ENCODE assay signal across 9 mouse cellular contexts in genomic region chr7:19357381-19358375, GRCm38 (mm10). TPM values are rescaled to one million over a fixed set of nuclear protein-coding genes. Genes with fewer than 3 reads are reported as not detected.
A peak's percentile ranks its signal among the peaks of the same experiment; 100 is the strongest.
DNase-seq lines count a peak whose midpoint lies in the region; ATAC-seq and TF ChIP-seq lines count a peak whose summit lies in the region.
"Had no signal": no experiment of that assay in that cellular context is flagged by ENCODE, and none has a peak within 500 bp of the region (broad histone marks: within the 10 kb centered on the region; RNA-seq: fewer than 3 reads in every experiment).

No protein-coding gene starts in this region.

- H3K4me2 ChIP-seq in heart, embryonic 13.5 days: peak overlapping the region; percentile 99
- peak overlapping the region; percentile 98 for H3K4me2 ChIP-seq in intestine, embryonic 14.5 days (ENCODE audit: low read length)
- H3K4me2 ChIP-seq in midbrain, embryonic 15.5 days: peak overlapping the region; percentile 96; the same call in 1 of the 2 replicates

- TF ChIP-seq CTCF in cortical plate, adult 2 months (IDR thresholded peaks at IDR 0.05; ENCODE audit: extremely low read depth, insufficient read depth, low read length): no peak

- no peaks in the 10 kb centered on the region for H3K27me3 ChIP-seq in heart, embryonic 13.5 days (replicated peaks)
- H3K27me3 ChIP-seq in intestine, embryonic 14.5 days (replicated peaks; ENCODE audit: control insufficient read depth, insufficient read depth, low read length): no peaks in the 10 kb centered on the region
- peaks cover 5% of the 10 kb centered on the region; the same call in 1 of the 2 replicates for H3K27me3 ChIP-seq in midbrain, embryonic 15.5 days (replicated peaks)

- WGBS in heart, embryonic 13.5 days: 88% methylated on average over 25 of the region's 25 CpGs
- WGBS in intestine, embryonic 14.5 days: 89% methylated on average over 25 of the region's 25 CpGs
- 90% methylated on average over 25 of the region's 25 CpGs for WGBS in midbrain, embryonic 15.5 days

- ATAC-seq in heart, embryonic 13.5 days (ENCODE audit: extremely low read depth, insufficient number of reproducible peaks, low FRiP score, low TSS enrichment): no peak
- no peak for ATAC-seq in intestine, embryonic 14.5 days (replicated peaks; ENCODE audit: low FRiP score, low TSS enrichment, low read depth)
- ATAC-seq in midbrain, embryonic 15.5 days (replicated peaks): no peak
- ATAC-seq: lung, postnatal 0 days had no signal

- H3K4me1 ChIP-seq in heart, embryonic 13.5 days: peaks cover 30% of the 10 kb centered on the region
- H3K4me1 ChIP-seq in cortical plate, adult 2 months (ENCODE audit: control insufficient read depth, insufficient read depth, low read length): no peaks in the 10 kb centered on the region
- peaks cover 22% of the 10 kb centered on the region for H3K4me1 ChIP-seq in intestine, embryonic 14.5 days (replicated peaks; ENCODE audit: control insufficient read depth, insufficient read depth, low read length)
- peaks cover 34% of the 10 kb centered on the region for H3K4me1 ChIP-seq in midbrain, embryonic 15.5 days

- intact Hi-C loops in heart, postnatal 36 days (cut with DNase I): loop anchor here (5.0 kb wide), 1 partner anchor 120 kb away; no protein-coding TSS in a partner anchor

- no peak for DNase-seq in heart, postnatal 36 days
- DNase-seq in intestine, embryonic 14.5 days (ENCODE audit: low spot score): no peak
- DNase-seq in adrenal gland, adult 18-20 months (ENCODE audit: low spot score in 2 of 2): no peak
- DNase-seq in adrenal gland, postnatal 4 days (ENCODE audit: low spot score in 2 of 2): no peak
- no peak for DNase-seq in layer of hippocampus, postnatal 36 days

- no peak for TF ChIP-seq POLR2A in cortical plate, adult 2 months (IDR thresholded peaks at IDR 0.05; ENCODE audit: extremely low read depth, insufficient read depth, low read length)

- H3K9ac ChIP-seq in heart, embryonic 13.5 days: peak overlapping the region; percentile 89
- peak overlapping the region; percentile 16; the same call in 1 of the 2 replicates for H3K9ac ChIP-seq in intestine, embryonic 14.5 days (ENCODE audit: low read length)
- no peak overlapping the region; the same call in 1 of the 2 replicates for H3K9ac ChIP-seq in midbrain, embryonic 15.5 days

- H3K36me3 ChIP-seq in heart, embryonic 13.5 days: peaks cover 51% of the 10 kb centered on the region
- peaks cover 45% of the 10 kb centered on the region for H3K36me3 ChIP-seq in intestine, embryonic 14.5 days (ENCODE audit: control insufficient read depth, insufficient read depth, low read length)
- peaks cover 17% of the 10 kb centered on the region; the same call in 1 of the 2 replicates for H3K36me3 ChIP-seq in midbrain, embryonic 15.5 days (replicated peaks)

- H3K4me3 ChIP-seq in heart, embryonic 13.5 days: peak overlapping the region; percentile 62
- peak overlapping the region; percentile 47; the same call in 1 of the 2 replicates for H3K4me3 ChIP-seq in cortical plate, adult 2 months (ENCODE audit: insufficient read depth, low read length)
- peak overlapping the region; percentile 71 for H3K4me3 ChIP-seq in intestine, embryonic 14.5 days (ENCODE audit: low read depth, low read length)
- H3K4me3 ChIP-seq in midbrain, embryonic 15.5 days: 0 out of 2 replicates have a peak overlapping the region, but pooled peaks have one; percentile 0

- H3K9me3 ChIP-seq in heart, embryonic 13.5 days: no peaks in the 10 kb centered on the region
- no peaks in the 10 kb centered on the region for H3K9me3 ChIP-seq in intestine, embryonic 14.5 days (ENCODE audit: control insufficient read depth, low read length)
- H3K9me3 ChIP-seq in midbrain, embryonic 15.5 days: no peaks in the 10 kb centered on the region

- no peak overlapping the region for H3K27ac ChIP-seq in heart, embryonic 13.5 days (replicated peaks)
- H3K27ac ChIP-seq in cortical plate, adult 2 months (ENCODE audit: insufficient read depth, low read length): no peak overlapping the region
- no peak overlapping the region for H3K27ac ChIP-seq in intestine, embryonic 14.5 days (ENCODE audit: low read depth)
- H3K27ac ChIP-seq in midbrain, embryonic 15.5 days: no peak overlapping the region

RNA-seq across cellular contexts. Expression of gene Cd3eap, which starts 1.6 kb away (rescaled TPM):
- 17.4 and 19.8 TPM in 2 replicates for polyA plus RNA-seq in heart, embryonic 13.5 days (2015; fragmentation: Nextera tagmentation; extraction: Ambion mirVana)
- total RNA-seq in heart, postnatal 36 days (2021): 10 to 100 TPM; 10.4 to 11.2 TPM
- polyA plus RNA-seq in cortical plate, adult 2 months (2012; rRNA removed): 14.4 and 14.6 TPM in 2 replicates
- polyA plus RNA-seq in intestine, embryonic 14.5 days (2014; fragmentation: Nextera tagmentation; extraction: Ambion mirVana): 23.9 and 25.8 TPM in 2 replicates
- 22.0 and 25.1 TPM in 2 replicates for polyA plus RNA-seq in midbrain, embryonic 15.5 days (2015; fragmentation: Nextera tagmentation; extraction: Ambion mirVana)
- 10 to 100 TPM; 13.3 to 13.7 TPM for total RNA-seq in adrenal gland, adult 18-20 months (2021)
- 10 to 100 TPM; 14.1 to 16.1 TPM for total RNA-seq in adrenal gland, postnatal 4 days (2021)
- total RNA-seq in layer of hippocampus, postnatal 36 days (2021): 10 to 100 TPM; 17.6 to 19.4 TPM

RNA-seq across cellular contexts. Expression of gene Ppp1r13l, which starts 1.9 kb away (rescaled TPM):
- polyA plus RNA-seq in heart, embryonic 13.5 days (2015; fragmentation: Nextera tagmentation; extraction: Ambion mirVana): 12.8 and 13.0 TPM in 2 replicates
- total RNA-seq in heart, postnatal 36 days (2021): 10 to 100 TPM; 35.8 to 44.2 TPM
- polyA plus RNA-seq in cortical plate, adult 2 months (2012; rRNA removed): 5.0 and 5.4 TPM in 2 replicates
- polyA plus RNA-seq in intestine, embryonic 14.5 days (2014; fragmentation: Nextera tagmentation; extraction: Ambion mirVana): 4.4 and 4.9 TPM in 2 replicates
- 2.1 and 2.5 TPM in 2 replicates for polyA plus RNA-seq in midbrain, embryonic 15.5 days (2015; fragmentation: Nextera tagmentation; extraction: Ambion mirVana)
- total RNA-seq in adrenal gland, adult 18-20 months (2021): 1 to 10 TPM; 5.9 to 6.7 TPM
- total RNA-seq in adrenal gland, postnatal 4 days (2021): 1 to 10 TPM; 9.1 to 9.6 TPM
- total RNA-seq in layer of hippocampus, postnatal 36 days (2021): 1 to 10 TPM; 6.0 to 7.0 TPM

RNA-seq across cellular contexts. Expression of gene Ercc1, which starts 13.1 kb away (rescaled TPM):
- polyA plus RNA-seq in heart, embryonic 13.5 days (2015; fragmentation: Nextera tagmentation; extraction: Ambion mirVana): 62.6 and 62.7 TPM in 2 replicates
- total RNA-seq in heart, postnatal 36 days (2021): 10 to 100 TPM; 43.4 to 48.0 TPM
- polyA plus RNA-seq in cortical plate, adult 2 months (2012; rRNA removed): 53.8 and 59.1 TPM in 2 replicates
- polyA plus RNA-seq in intestine, embryonic 14.5 days (2014; fragmentation: Nextera tagmentation; extraction: Ambion mirVana): 71.8 and 82.9 TPM in 2 replicates
- 80.2 and 83.3 TPM in 2 replicates for polyA plus RNA-seq in midbrain, embryonic 15.5 days (2015; fragmentation: Nextera tagmentation; extraction: Ambion mirVana)
- 10 to 100 TPM; 31.2 to 41.0 TPM for total RNA-seq in adrenal gland, adult 18-20 months (2021)
- total RNA-seq in adrenal gland, postnatal 4 days (2021): 10 to 100 TPM; 38.6 to 45.2 TPM
- total RNA-seq in layer of hippocampus, postnatal 36 days (2021): 10 to 100 TPM; 44.4 to 53.4 TPM

RNA-seq across cellular contexts. Expression of gene Ercc2, which starts 24.1 kb away (rescaled TPM):
- 11.8 and 12.2 TPM in 2 replicates for polyA plus RNA-seq in heart, embryonic 13.5 days (2015; fragmentation: Nextera tagmentation; extraction: Ambion mirVana)
- 10 to 100 TPM; 11.8 to 12.0 TPM for total RNA-seq in heart, postnatal 36 days (2021)
- polyA plus RNA-seq in cortical plate, adult 2 months (2012; rRNA removed): 41.4 and 48.3 TPM in 2 replicates
- 11.3 and 13.3 TPM in 2 replicates for polyA plus RNA-seq in intestine, embryonic 14.5 days (2014; fragmentation: Nextera tagmentation; extraction: Ambion mirVana)
- polyA plus RNA-seq in midbrain, embryonic 15.5 days (2015; fragmentation: Nextera tagmentation; extraction: Ambion mirVana): 29.7 and 33.0 TPM in 2 replicates
- total RNA-seq in adrenal gland, adult 18-20 months (2021): 10 to 100 TPM; 27.1 to 30.9 TPM
- total RNA-seq in adrenal gland, postnatal 4 days (2021): 10 to 100 TPM; 39.6 to 41.6 TPM
- 10 to 100 TPM; 36.2 to 37.1 TPM for total RNA-seq in layer of hippocampus, postnatal 36 days (2021)

RNA-seq across cellular contexts. Expression of gene Klc3, which starts 46.2 kb away (rescaled TPM):
- 4.8 and 5.5 TPM in 2 replicates for polyA plus RNA-seq in heart, embryonic 13.5 days (2015; fragmentation: Nextera tagmentation; extraction: Ambion mirVana)
- total RNA-seq in heart, postnatal 36 days (2021): under 1 TPM; 0.24 to 0.92 TPM
- 2.9 and 3.0 TPM in 2 replicates for polyA plus RNA-seq in cortical plate, adult 2 months (2012; rRNA removed)
- polyA plus RNA-seq in intestine, embryonic 14.5 days (2014; fragmentation: Nextera tagmentation; extraction: Ambion mirVana): 2.4 and 3.4 TPM in 2 replicates
- 1.4 and 1.5 TPM in 2 replicates for polyA plus RNA-seq in midbrain, embryonic 15.5 days (2015; fragmentation: Nextera tagmentation; extraction: Ambion mirVana)
- total RNA-seq in adrenal gland, adult 18-20 months (2021): 1 to 10 TPM; 1.3 to 3.7 TPM
- total RNA-seq in adrenal gland, postnatal 4 days (2021): 1 to 10 TPM; 2.6 to 3.9 TPM
- total RNA-seq in layer of hippocampus, postnatal 36 days (2021): 1 to 10 TPM; 3.1 to 3.4 TPM

Comparison
In these comparisons a context has a peak if more than half of its experiments do, and no peak if none do; other contexts are left out.
1. H3K4me3 ChIP-seq: peak in every context shown above with its lines; median percentile 71 in intestine, embryonic 14.5 days; 62 in heart, embryonic 13.5 days; 47 in cortical plate, adult 2 months; 0 in midbrain, embryonic 15.5 days.